ENCODE assay signal across 27 mouse cellular contexts in genomic region chr15:62087755-62088154, GRCm38 (mm10).
"Had no signal": no experiment of that assay in that cellular context is flagged by ENCODE, and none has a peak within 500 bp of the region (broad histone marks: within the 10 kb centered on the region; RNA-seq: fewer than 3 reads in every experiment).

No protein-coding gene starts in this region.

- H3K9ac ChIP-seq: heart, embryonic 12.5 days; hindbrain, embryonic 12.5 days; hindbrain, embryonic 14.5 days; intestine, embryonic 15.5 days; limb, embryonic 12.5 days; liver, embryonic 13.5 days; liver, embryonic 15.5 days had no signal

- H3K4me2 ChIP-seq: heart, embryonic 12.5 days; hindbrain, embryonic 12.5 days; hindbrain, embryonic 14.5 days; intestine, embryonic 15.5 days; limb, embryonic 12.5 days; liver, embryonic 11.5 days; liver, embryonic 13.5 days; liver, embryonic 15.5 days had no signal

- H3K4me3 ChIP-seq: gastrocnemius, adult 2 months; heart, embryonic 10.5 days; heart, embryonic 12.5 days; hindbrain, embryonic 10.5 days; hindbrain, embryonic 12.5 days; intestine, embryonic 15.5 days; layer of hippocampus, adult 2 months; left cerebral cortex, adult 2 months; limb, embryonic 10.5 days; limb, embryonic 12.5 days; liver, embryonic 13.5 days; liver, embryonic 15.5 days had no signal

- DNase-seq: gastrocnemius, adult 2 months; gastrocnemius, postnatal 10 days; gastrocnemius, postnatal 25 days; heart, adult 18-20 months; heart, postnatal 10 days; heart, postnatal 4 days; kidney, adult 18-20 months; kidney, postnatal 25 days; kidney, postnatal 4 days; liver; liver, embryonic 13.5 days had no signal

- H3K9me3 ChIP-seq: heart, embryonic 10.5 days; heart, embryonic 12.5 days; hindbrain, embryonic 10.5 days; hindbrain, embryonic 12.5 days; intestine, embryonic 15.5 days; limb, embryonic 10.5 days; limb, embryonic 12.5 days; liver, embryonic 13.5 days; liver, embryonic 15.5 days had no signal

- H3K36me3 ChIP-seq: heart, embryonic 10.5 days; heart, embryonic 12.5 days; hindbrain, embryonic 10.5 days; hindbrain, embryonic 12.5 days; intestine, embryonic 15.5 days; limb, embryonic 10.5 days; limb, embryonic 12.5 days; liver, embryonic 13.5 days; liver, embryonic 15.5 days had no signal

- H3K27ac ChIP-seq: gastrocnemius, adult 2 months; heart, embryonic 10.5 days; hindbrain, embryonic 10.5 days; hindbrain, embryonic 12.5 days; hindbrain, embryonic 14.5 days; intestine, embryonic 15.5 days; kidney, postnatal 0 days; layer of hippocampus, adult 2 months; left cerebral cortex, adult 2 months; limb, embryonic 10.5 days; limb, embryonic 12.5 days; liver, embryonic 13.5 days; liver, embryonic 15.5 days had no signal

- H3K27me3 ChIP-seq: heart, embryonic 12.5 days; hindbrain, embryonic 12.5 days; intestine, embryonic 15.5 days; limb, embryonic 12.5 days; liver, embryonic 13.5 days; liver, embryonic 15.5 days had no signal

- ATAC-seq: hindbrain, embryonic 16.5 days; inflammation-experienced regulatory T-cells, adult 6 months; intestine, embryonic 15.5 days; intestine, postnatal 0 days had no signal
